Mouse (Mus musculus) midbrain, postnatal 0 days (tissue): ENCODE measurements around the gene Gm11115. TPM values are rescaled to one million over a fixed set of nuclear protein-coding genes. Genes with fewer than 3 reads are reported as not detected.

Experiments used
- ATAC-seq: fragments of 200-750 bp; cut with Nextera tagmentation; 2 replicates; pipeline ENCODE4 v1.8.0; 2017; ENCODE audit warnings: moderate number of reproducible peaks, mild to moderate bottlenecking, moderate TSS enrichment, moderate library complexity; ENCODE audit not compliant: low FRiP score
- DNase-seq: peaks from one replicate; pipeline ENCODE4 v3.0.0-alpha.2; 2015; ENCODE audit warnings: low spot score
- H3K27ac ChIP-seq: fragments of 300-500 bp; sonication (generic); 2 replicates; pipeline ENCODE4 v1.5.1; 2014; ENCODE audit warnings: low read depth, mild to moderate bottlenecking, low read length, mixed read lengths
- H3K27me3 ChIP-seq: fragments of 300-500 bp; sonication (generic); 2 replicates; pipeline ENCODE4 v1.6.1; 2014; ENCODE audit warnings: low read length, control low read depth, mixed read lengths; ENCODE audit not compliant: insufficient read depth
- H3K36me3 ChIP-seq: fragments of 300-500 bp; sonication (generic); 2 replicates; pipeline ENCODE4 v1.6.1; 2014; ENCODE audit warnings: low read length, control low read depth, mixed read lengths; ENCODE audit not compliant: insufficient read depth
- H3K4me1 ChIP-seq: fragments of 300-500 bp; sonication (generic); 2 replicates; pipeline ENCODE4 v1.6.1; 2014; ENCODE audit warnings: mild to moderate bottlenecking, control low read depth, antibody characterized with exemption, low read length, mixed read lengths; ENCODE audit not compliant: insufficient read depth
- H3K4me2 ChIP-seq: fragments of 300-500 bp; sonication (generic); 2 replicates; pipeline ENCODE4 v1.6.1; 2014; ENCODE audit warnings: low read depth, mild to moderate bottlenecking, low read length, mixed read lengths; ENCODE audit not compliant: poor library complexity, severe bottlenecking
- H3K4me3 ChIP-seq: fragments of 300-500 bp; sonication (generic); 2 replicates; pipeline ENCODE4 v1.5.1; 2014; ENCODE audit warnings: low read depth, mild to moderate bottlenecking, low read length, moderate library complexity
- H3K9ac ChIP-seq: fragments of 300-500 bp; sonication (generic); replicated peaks from 2 replicates; pipeline ENCODE4 v1.6.1; 2014; ENCODE audit warnings: mild to moderate bottlenecking, low read length, moderate library complexity, mixed read lengths; ENCODE audit not compliant: poor library complexity, severe bottlenecking
- H3K9me3 ChIP-seq: fragments of 300-500 bp; sonication (generic); 2 replicates; pipeline ENCODE4 v1.6.1; 2016; ENCODE audit warnings: low read length, control low read depth
- CTCF ChIP-seq: IDR thresholded peaks from 2 replicates; pipeline ENCODE4 v1.5.1; 2016; ENCODE audit warnings: antibody characterized with exemption, mild to moderate bottlenecking
- WGBS: fragments of 180-500 bp; shearing (Covaris S2); extraction: QIAGEN DNeasy Blood & Tissue Kit; methylation state at CpG from one replicate; pipeline ENCODE4 v1.1.7; 2014; 5-methylcytosine and 5-hydroxymethylcytosine counted together
- polyA plus RNA-seq: library from polyadenylated mRNA; unstranded; fragments of >200 nt; fragmentation: Nextera tagmentation; extraction: Ambion mirVana; gene quantifications from 2 replicates; pipeline ENCODE4 v1.2.1, GENCODE M21; 2015
- total RNA-seq: library from RNA; depleted of rRNA; stranded (reverse); fragments of >200 nt; gene quantifications from 2 replicates; pipeline ENCODE4 v1.2.3, GENCODE M21; 2014; rRNA removed

Gm11115 gene
- not detected in 2 replicates for total RNA-seq
- not detected in 2 replicates for polyA plus RNA-seq

DNA sequence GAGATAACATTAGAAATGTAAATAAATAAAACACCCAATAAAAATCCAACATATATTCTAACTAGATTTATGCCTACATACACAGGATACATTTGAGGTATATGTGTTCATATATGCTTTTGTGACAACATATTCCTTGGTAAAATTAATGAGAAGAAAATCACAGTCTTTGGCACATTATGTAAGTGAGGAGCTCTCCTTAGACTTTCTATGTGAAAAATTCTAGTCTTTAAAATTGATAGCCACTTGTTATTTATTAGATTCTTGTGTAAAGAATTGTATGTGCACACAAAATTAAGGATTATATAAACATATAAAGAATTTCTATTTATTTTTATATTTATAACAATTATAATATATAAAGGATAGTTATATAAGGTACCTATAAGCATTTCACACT, at the start of gene Gm11115:
Gm11115 (minus strand) TSS at position 101 of the 400 bp plus-strand sequence.
- ATAC-seq (no peak), DNase-seq (no peak)
- no peak for TF ChIP-seq CTCF
- no peaks in the 10 kb centered on the region for H3K36me3 ChIP-seq
- H3K4me3 ChIP-seq: no peak within 1 kb of the TSS
- H3K27me3 ChIP-seq: no peaks in the 10 kb centered on the region
- no peaks in the 10 kb centered on the region for H3K4me1 ChIP-seq
- no peak within 1 kb of the TSS for H3K9ac ChIP-seq
- no peaks in the 10 kb centered on the region for H3K9me3 ChIP-seq
- H3K27ac ChIP-seq: no peak within 1 kb of the TSS
- no peak within 1 kb of the TSS for H3K4me2 ChIP-seq

DNA sequence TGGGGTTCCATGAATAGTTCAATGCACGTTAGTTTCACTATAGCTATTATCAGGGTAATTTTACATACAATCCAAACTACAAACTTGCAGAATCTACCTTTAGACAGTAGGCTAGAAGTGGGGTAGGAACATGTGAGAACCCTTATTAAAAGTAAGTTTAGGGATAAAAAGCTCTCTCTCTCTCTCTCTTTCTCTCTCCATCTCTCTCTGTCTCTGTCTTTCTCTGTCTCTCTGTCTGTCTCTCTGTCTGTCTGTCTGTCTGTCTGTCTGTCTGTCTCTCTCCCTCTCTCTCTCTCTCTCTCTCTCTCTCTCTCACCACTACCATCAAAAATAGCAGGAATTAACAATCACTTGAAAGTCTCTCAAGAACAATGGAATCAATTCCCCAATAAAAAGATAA, 42.5 kb downstream of the Gm11115 start, which contains the start of gene Gm11116:
Gm11116 (minus strand) TSS at position 101 of the 400 bp plus-strand sequence.
- ATAC-seq (no peak), DNase-seq (no peak)
- H3K9ac ChIP-seq: no peak within 1 kb of the TSS
- no peak within 1 kb of the TSS for H3K27ac ChIP-seq
- H3K9me3 ChIP-seq: no peaks in the 10 kb centered on the region
- H3K27me3 ChIP-seq: no peaks in the 10 kb centered on the region
- no peaks in the 10 kb centered on the region for H3K4me1 ChIP-seq
- WGBS: 74% methylated on average over 1 of the region's 1 CpGs
- no peaks in the 10 kb centered on the region for H3K36me3 ChIP-seq
- TF ChIP-seq CTCF: no peak
- no peak within 1 kb of the TSS for H3K4me2 ChIP-seq
- H3K4me3 ChIP-seq: no peak within 1 kb of the TSS

Other genes with a start within 250 kb of the Gm11115 start
- gene Csn3, start 228.5 kb downstream of the Gm11115 start, total RNA-seq: not detected in 2 replicates
- not detected in 2 replicates for gene Csn3, start 228.5 kb downstream of the Gm11115 start, polyA plus RNA-seq
- gene 2310003L06Rik, start 184.6 kb downstream of the Gm11115 start, total RNA-seq: 0.33 TPM in 1 of 2 replicates, not detected in the other
- gene 2310003L06Rik, start 184.6 kb downstream of the Gm11115 start, polyA plus RNA-seq: 0.12 and 0.17 TPM in 2 replicates
- gene Gm28434, start 184.6 kb downstream of the Gm11115 start, total RNA-seq: not detected in 2 replicates
- not detected in 2 replicates for gene Gm28434, start 184.6 kb downstream of the Gm11115 start, polyA plus RNA-seq
- not detected in 2 replicates for gene Cabs1, start 174.7 kb downstream of the Gm11115 start, total RNA-seq
- gene Cabs1, start 174.7 kb downstream of the Gm11115 start, polyA plus RNA-seq: not detected in 2 replicates
- gene Smr3a, start 151.6 kb downstream of the Gm11115 start, total RNA-seq: not detected in 2 replicates
- 0.38 TPM in 1 of 2 replicates, not detected in the other for gene Smr3a, start 151.6 kb downstream of the Gm11115 start, polyA plus RNA-seq
- not detected in 2 replicates for gene Smr2, start 67.5 kb downstream of the Gm11115 start, total RNA-seq
- gene Smr2, start 67.5 kb downstream of the Gm11115 start, polyA plus RNA-seq: not detected in 2 replicates
- gene Gm11116, start 42.6 kb downstream of the Gm11115 start, total RNA-seq: not detected in 2 replicates
- not detected in 2 replicates for gene Gm11116, start 42.6 kb downstream of the Gm11115 start, polyA plus RNA-seq
- gene Gm7714, start 114.8 kb upstream of the Gm11115 start, total RNA-seq: not detected in 2 replicates
- not detected in 2 replicates for gene Gm7714, start 114.8 kb upstream of the Gm11115 start, polyA plus RNA-seq
- not detected in 2 replicates for gene Prol1, start 163.2 kb upstream of the Gm11115 start, total RNA-seq
- gene Prol1, start 163.2 kb upstream of the Gm11115 start, polyA plus RNA-seq: not detected in 2 replicates
- not detected in 2 replicates for gene Amtn, start 222.0 kb upstream of the Gm11115 start, total RNA-seq
- not detected in 2 replicates for gene Amtn, start 222.0 kb upstream of the Gm11115 start, polyA plus RNA-seq